Mouse (Mus musculus): ENCODE data around the gene Calml3. TPM values are rescaled to one million over a fixed set of nuclear protein-coding genes. Genes with fewer than 3 reads are reported as not detected.

Gene Calml3
- total RNA-seq, 2 experiments from 2014 or later: not detected

- no peak for DNase-seq (ENCODE audit: extremely low spot score in 1 of 2, low spot score in 2 of 2)
- intact Hi-C loops (cut with DNase I): no loop called here
Observed at GRCm38 (mm10) chr13:3753291-3753690, 50.8 kb downstream of the Calml3 start.

Other genes starting within 250 kb of the Calml3 start
- 10 to 100 TPM; 28.0 to 28.4 TPM for gene Fam208b, start 193.2 kb downstream of the Calml3 start, total RNA-seq (2021)
- 10 to 100 TPM; 29.4 to 32.2 TPM for gene Asb13, start 170.3 kb downstream of the Calml3 start, total RNA-seq (2021)
- gene Calm4, start 33.4 kb upstream of the Calml3 start, total RNA-seq (2021): not detected
- gene Calm5, start 49.9 kb upstream of the Calml3 start, total RNA-seq (2021): not detected
- gene Net1, start 113.9 kb upstream of the Calml3 start, total RNA-seq (2021): 10 to 100 TPM; 14.0 to 23.5 TPM
- gene Tubal3, start 114.0 kb upstream of the Calml3 start, total RNA-seq (2021): not detected
- not detected for gene Ucn3, start 141.0 kb upstream of the Calml3 start, total RNA-seq (2021)
- gene Akr1c14, start 244.7 kb upstream of the Calml3 start, total RNA-seq (2021): 1 to 10 TPM; 1.1 to 1.7 TPM

All from left cerebral cortex, postnatal 10 days (tissue).